Mouse (Mus musculus) bone marrow macrophage, adult 2 months (primary cell): Measurements from ENCODE around the gene Urgcp.

Experiments used
- CTCF ChIP-seq: IDR thresholded peaks from 2 replicates; pipeline ENCODE4 v1.5.1; 2012; ENCODE audit warnings: low read depth, mild to moderate bottlenecking, low read length, moderate library complexity
- POLR2A ChIP-seq: IDR thresholded peaks from 2 replicates; pipeline ENCODE4 v1.6.1; 2012; ENCODE audit warnings: mild to moderate bottlenecking, low read depth, low read length, borderline replicate concordance

DNA sequence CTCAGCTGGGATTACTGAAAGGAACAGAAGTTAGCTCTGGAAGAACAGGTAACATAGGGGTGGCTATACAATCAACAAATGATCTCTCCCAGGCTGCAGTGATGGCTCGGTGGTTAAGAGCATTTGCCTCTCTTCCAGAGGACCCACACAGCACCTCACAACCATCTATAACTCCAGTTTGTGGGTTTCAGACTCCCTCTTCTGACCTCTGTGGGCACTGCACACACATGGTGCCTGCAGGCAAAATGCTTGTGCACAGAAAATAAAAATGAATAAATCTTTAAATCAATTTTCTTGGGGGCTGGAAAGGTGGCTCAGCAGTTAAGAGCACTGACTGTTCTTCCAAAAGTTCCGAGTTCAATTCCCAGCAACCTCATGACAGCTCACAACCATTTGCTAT is 16.3 kb upstream of the Urgcp start:
- TF ChIP-seq POLR2A (no peak), CTCF (peak; percentile 36; the same call in 1 of the 2 replicates)
